Mouse (Mus musculus) Patski (cell line): ENCODE measurements around the gene Gngt1. TPM values are rescaled to one million over a fixed set of nuclear protein-coding genes. Genes with fewer than 3 reads are reported as not detected.

ENCODE experiments used
- ATAC-seq: fragments of 100-300 bp; one replicate; pipeline ENCODE4 v1.8.0; 2021
- CTCF ChIA-PET: fragments of 350-600 bp; sonication (Branson Sonifier 250); formaldehyde crosslinking; loops from one replicate; lab custom pipeline; 2022; ENCODE audit warnings: inconsistent platforms; lab: Charles Lee
- POLR2A ChIA-PET: fragments of 350-600 bp; sonication (Branson Sonifier 250); formaldehyde crosslinking; loops from one replicate; lab custom pipeline; 2022; ENCODE audit warnings: antibody characterized with exemption, inconsistent platforms; lab: Charles Lee
- DNase-seq: peaks from one replicate; pipeline ENCODE4 v3.0.0-alpha.2; 2011; ENCODE audit warnings: low read depth, low spot score
- H3K27me3 ChIP-seq: fragments of 371-371 bp; one replicate; pipeline ENCODE4 v1.5.1; 2021
- CTCF ChIP-seq: fragments of 100-300 bp; IDR thresholded peaks from one replicate; pipeline ENCODE4 v1.5.1; 2021
- in situ Hi-C: fragments of 300-500 bp; cut with MboI; formaldehyde crosslinking; loops from 3 replicates; pipeline ENCODE4 v1.11.1; 2018; ENCODE audit warnings: low pct_unique_long_range_greater_than_20kb, mixed read lengths
- polyA plus RNA-seq: library from polyadenylated mRNA; unstranded; gene quantifications from one replicate; pipeline ENCODE4 v1.2.3, GENCODE M21; 2021

The Gngt1 gene
- polyA plus RNA-seq = 0.09 TPM

DNA sequence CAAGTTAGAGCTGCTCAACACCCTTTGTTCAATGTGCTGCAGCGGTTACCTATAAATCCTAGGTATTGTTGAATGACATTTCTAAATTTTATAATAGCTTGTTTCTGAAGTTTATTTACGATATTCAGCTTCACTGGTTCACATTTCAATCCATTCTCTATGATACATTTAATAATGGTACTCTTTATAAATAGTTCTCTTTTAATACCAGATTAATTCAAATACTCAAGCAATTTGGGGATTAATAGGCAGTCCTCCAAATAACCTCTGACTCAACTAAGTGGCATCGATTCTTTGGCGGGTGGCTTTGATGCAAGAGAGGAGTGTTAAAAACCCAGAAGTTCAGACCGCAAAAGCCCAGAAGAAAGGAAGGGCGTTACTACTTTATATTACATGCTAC lies at the start of gene Gngt1:
Gene Gngt1, plus strand, starts transcription at position 301 of the 400 bp plus-strand sequence.
- CTCF ChIA-PET = no interaction called here
- in situ Hi-C loops = no loop called here
- peaks cover 30% of the 10 kb centered on the region for H3K27me3 ChIP-seq
- TF ChIP-seq CTCF = no peak
- POLR2A ChIA-PET = no interaction called here
- DNase-seq (no peak), ATAC-seq (no peak)

GRCm38 (mm10) chr6:3954969-3955368 lies 38.6 kb upstream of the Gngt1 start:
- no peak for TF ChIP-seq CTCF
- CTCF ChIA-PET = no interaction called here
- no peak for DNase-seq
- POLR2A ChIA-PET = no interaction called here
- no peak for ATAC-seq
- peaks cover 68% of the 10 kb centered on the region for H3K27me3 ChIP-seq
- in situ Hi-C loops = no loop called here

DNA sequence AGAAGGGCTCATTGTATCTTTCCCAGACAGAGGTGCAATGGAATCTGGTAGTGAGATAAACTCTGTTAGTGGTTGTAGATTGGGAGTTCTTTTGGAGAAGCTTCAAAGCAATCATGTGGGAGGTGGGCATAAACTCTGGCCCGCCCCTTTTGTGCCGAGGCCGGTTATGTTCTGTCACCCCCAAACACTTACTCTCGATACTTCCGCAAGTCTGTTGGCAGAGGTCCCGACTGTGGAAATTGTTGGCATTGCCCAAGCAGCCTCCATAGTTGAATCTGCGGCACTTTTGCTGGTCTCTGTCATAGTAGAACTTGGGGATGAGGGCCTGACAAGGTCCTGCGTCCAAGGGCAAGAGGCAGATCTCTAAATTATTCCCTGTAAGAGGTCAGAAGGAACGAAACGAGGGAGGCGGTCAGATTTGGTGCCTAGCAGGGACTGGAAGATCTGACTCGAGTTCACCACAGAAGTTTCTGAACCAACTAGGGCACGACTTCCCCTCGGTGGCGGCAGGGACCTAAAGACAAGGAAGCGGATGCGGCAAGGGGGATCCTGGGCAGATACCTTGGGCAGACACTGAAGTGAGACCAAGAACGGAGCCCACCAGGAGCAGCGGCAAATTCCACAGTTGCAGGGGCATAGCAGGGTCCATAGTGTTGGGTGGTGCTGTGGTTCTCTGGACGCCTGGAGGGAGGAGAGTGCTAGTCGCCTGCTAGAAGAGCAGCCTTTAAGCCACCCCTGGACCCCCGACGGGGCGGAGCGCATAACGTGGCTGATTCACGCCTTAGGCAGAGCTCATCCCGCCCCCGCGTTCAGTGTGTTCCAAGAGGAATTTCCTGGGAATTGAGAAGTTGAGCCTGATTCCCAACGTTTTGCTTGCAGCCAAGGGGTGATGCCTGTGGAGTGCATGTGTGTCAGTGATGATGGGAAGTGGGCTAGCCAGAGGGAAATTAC lies 25.6 kb upstream of the Gngt1 start:
- in situ Hi-C loops = no loop called here
- no peak for TF ChIP-seq CTCF

DNA sequence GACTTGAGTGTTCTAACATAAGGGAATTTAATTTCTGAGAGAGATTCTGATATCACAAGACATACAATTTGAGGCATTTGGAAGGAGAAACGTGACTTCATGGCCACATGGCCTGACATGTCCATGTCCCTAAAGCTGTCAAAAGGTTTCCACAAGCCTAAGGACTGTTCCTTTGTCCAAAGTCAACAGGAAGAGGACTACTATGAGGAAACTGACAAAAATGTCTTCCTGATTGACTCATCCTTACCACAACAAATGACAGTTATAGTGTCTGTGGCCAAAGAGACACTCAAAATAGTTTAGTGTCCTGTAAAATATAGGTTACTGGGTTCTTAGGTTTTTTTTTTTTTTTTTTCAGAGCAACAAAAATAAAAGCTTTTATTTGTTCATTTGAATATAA lies 19.9 kb upstream of the Gngt1 start:
- peaks cover 45% of the 10 kb centered on the region for H3K27me3 ChIP-seq
- CTCF ChIA-PET = interaction anchor here (1.7 kb wide), 1 partner anchor 11 kb away, joined by 3 read pairs; no protein-coding TSS in a partner anchor
- ATAC-seq = no peak
- TF ChIP-seq CTCF = no peak
- DNase-seq = no peak
- in situ Hi-C loops = no loop called here
- POLR2A ChIA-PET = interaction anchor here (0.6 kb wide), 2 partner anchors 10 to 1098 kb away, joined by 3 read pairs; no protein-coding TSS in a partner anchor

More for the DNA sequence above, 25.6 kb upstream of the Gngt1 start:
- DNase-seq (no peak), ATAC-seq (no peak)
- POLR2A ChIA-PET = no interaction called here
- CTCF ChIA-PET = no interaction called here
- peaks cover 45% of the 10 kb centered on the region for H3K27me3 ChIP-seq

DNA sequence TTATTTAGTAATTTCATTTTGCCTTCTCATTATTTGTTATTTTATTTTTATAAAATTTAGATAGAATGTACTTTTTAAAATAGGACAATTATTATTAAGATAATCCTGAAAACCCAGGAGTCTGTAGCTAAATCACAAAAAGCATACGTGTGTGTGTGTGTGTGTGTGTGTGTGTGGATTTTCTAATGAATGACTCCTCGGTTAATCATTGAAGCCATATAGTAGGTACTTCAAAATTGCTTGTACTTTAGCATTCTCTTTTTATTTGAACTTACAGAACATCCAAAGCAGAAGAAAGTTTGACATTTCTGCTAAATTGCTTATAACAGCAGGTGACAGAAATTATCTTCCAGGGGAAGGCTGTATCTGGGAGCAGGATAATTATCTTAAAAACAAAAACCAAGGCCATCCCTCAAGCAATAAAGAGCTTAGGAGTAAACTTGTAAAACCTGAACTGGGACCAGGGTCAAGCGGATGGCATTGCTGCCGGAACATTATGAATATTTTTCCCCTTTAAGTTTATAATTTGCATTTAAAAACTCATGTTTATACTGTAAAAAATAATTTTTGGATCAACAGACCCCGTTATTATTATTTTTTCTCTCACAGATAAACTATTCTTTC lies 10.8 kb upstream of the Gngt1 start:
- ChIA-PET CTCF (no interaction called here), POLR2A (no interaction called here)
- TF ChIP-seq CTCF = no peak
- in situ Hi-C loops = no loop called here
- ATAC-seq (no peak), DNase-seq (no peak)
- peaks cover 35% of the 10 kb centered on the region for H3K27me3 ChIP-seq

- no peak for TF ChIP-seq CTCF
- ChIA-PET CTCF (interaction anchor here (0.7 kb wide), 1 partner anchor 20 kb away, joined by 4 read pairs; no protein-coding TSS in a partner anchor), POLR2A (interaction anchor here (0.7 kb wide), 1 partner anchor 33 kb away, joined by 3 read pairs; no protein-coding TSS in a partner anchor)
- ATAC-seq (no peak), DNase-seq (no peak)
- in situ Hi-C loops = no loop called here
- H3K27me3 ChIP-seq = peaks cover 35% of the 10 kb centered on the region
Observed at GRCm38 (mm10) chr6:3988750-3989149, 4.8 kb upstream of the Gngt1 start, which contains the start of gene Tfpi2. TSS of gene Tfpi2 (minus strand) at chr6:3988919.

DNA sequence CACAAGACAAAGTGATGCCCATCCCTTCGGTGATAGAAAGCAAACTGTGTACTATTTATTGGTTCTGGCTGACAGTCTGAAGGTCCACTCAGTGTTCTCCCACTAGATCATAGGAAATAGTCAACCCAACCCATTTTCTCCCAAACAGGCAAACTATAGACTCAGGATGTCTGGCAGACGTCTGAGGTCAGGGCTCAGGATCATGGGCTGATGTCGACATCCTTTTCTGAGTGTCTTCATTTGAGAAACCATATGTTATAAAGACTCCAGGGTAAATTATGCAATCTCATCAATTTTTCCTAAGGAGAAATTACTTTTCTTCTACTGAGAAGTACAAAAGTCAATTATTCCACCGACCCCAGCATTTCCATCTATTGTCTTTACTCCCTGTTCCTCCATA lies 4.5 kb downstream of the Gngt1 start:
- in situ Hi-C loops = no loop called here
- peaks cover 42% of the 10 kb centered on the region for H3K27me3 ChIP-seq
- TF ChIP-seq CTCF = no peak
- POLR2A ChIA-PET = no interaction called here
- no peak for ATAC-seq
- CTCF ChIA-PET = no interaction called here
- no peak for DNase-seq

GRCm38 (mm10) chr6:3999296-3999695 lies 5.7 kb downstream of the Gngt1 start:
- ChIA-PET POLR2A (interaction anchor here (0.6 kb wide), 1 partner anchor 1170 kb away, joined by 5 read pairs; no protein-coding TSS in a partner anchor), CTCF (no interaction called here)
- in situ Hi-C loops = no loop called here
- peaks cover 43% of the 10 kb centered on the region for H3K27me3 ChIP-seq
- DNase-seq = no peak
- ATAC-seq = no peak
- no peak for TF ChIP-seq CTCF

- ChIA-PET POLR2A (no interaction called here), CTCF (no interaction called here)
- DNase-seq (no peak), ATAC-seq (no peak)
- in situ Hi-C loops = no loop called here
- no peak for TF ChIP-seq CTCF
- H3K27me3 ChIP-seq = peaks cover 41% of the 10 kb centered on the region
Observed at GRCm38 (mm10) chr6:4000716-4001115, 7.1 kb downstream of the Gngt1 start.

GRCm38 (mm10) chr6:4003445-4003844 lies 9.9 kb downstream of the Gngt1 start:
- no peak for TF ChIP-seq CTCF
- DNase-seq = no peak
- CTCF ChIA-PET = interaction anchor here (0.9 kb wide), 1 partner anchor 9 kb away, joined by 4 read pairs; no protein-coding TSS in a partner anchor
- H3K27me3 ChIP-seq = peaks cover 39% of the 10 kb centered on the region
- ATAC-seq = no peak
- in situ Hi-C loops = no loop called here
- POLR2A ChIA-PET = no interaction called here
